Mouse (Mus musculus) neural tube, embryonic 12.5 days (tissue): ENCODE data around the gene Cops4. TPM values are rescaled to one million over a fixed set of nuclear protein-coding genes. Genes with fewer than 3 reads are reported as not detected.

Experiments
- ATAC-seq: fragments of 200-750 bp; cut with Nextera tagmentation; 2 replicates; pipeline ENCODE4 v1.8.0; 2017; ENCODE audit warnings: low read depth, mild to moderate bottlenecking, moderate TSS enrichment, moderate library complexity; ENCODE audit not compliant: low FRiP score
- H3K27ac ChIP-seq: fragments of 300-500 bp; sonication (generic); 2 replicates; pipeline ENCODE4 v1.5.1; 2016
- H3K27me3 ChIP-seq: fragments of 300-500 bp; sonication (generic); replicated peaks from 2 replicates; pipeline ENCODE4 v1.6.1; 2016; ENCODE audit warnings: mild to moderate bottlenecking
- H3K36me3 ChIP-seq: fragments of 300-500 bp; sonication (generic); 2 replicates; pipeline ENCODE4 v1.6.1; 2016; ENCODE audit warnings: mild to moderate bottlenecking
- H3K4me1 ChIP-seq: fragments of 300-500 bp; sonication (generic); 2 replicates; pipeline ENCODE4 v1.6.1; 2016
- H3K4me2 ChIP-seq: fragments of 300-500 bp; sonication (generic); replicated peaks from 2 replicates; pipeline ENCODE4 v1.6.1; 2016; ENCODE audit warnings: mild to moderate bottlenecking
- H3K4me3 ChIP-seq: fragments of 300-500 bp; sonication (generic); 2 replicates; pipeline ENCODE4 v1.5.1; 2016
- H3K9ac ChIP-seq: fragments of 300-500 bp; sonication (generic); 2 replicates; pipeline ENCODE4 v1.6.1; 2016; ENCODE audit warnings: mild to moderate bottlenecking
- H3K9me3 ChIP-seq: fragments of 300-500 bp; sonication (generic); 2 replicates; pipeline ENCODE4 v1.6.1; 2016; ENCODE audit warnings: mild to moderate bottlenecking
- WGBS: fragments of 180-500 bp; shearing (Covaris S2); methylation state at CpG from one replicate; pipeline ENCODE4 v1.1.7; 2016; 5-methylcytosine and 5-hydroxymethylcytosine counted together
- polyA plus RNA-seq: library from polyadenylated mRNA; unstranded; fragments of >200 nt; fragmentation: Nextera tagmentation; extraction: Ambion mirVana; gene quantifications from 2 replicates; pipeline ENCODE4 v1.2.1, GENCODE M21; 2016

Cops4 gene
- polyA plus RNA-seq, 1 experiment from 2014 or later, result 197 TPM

DNA sequence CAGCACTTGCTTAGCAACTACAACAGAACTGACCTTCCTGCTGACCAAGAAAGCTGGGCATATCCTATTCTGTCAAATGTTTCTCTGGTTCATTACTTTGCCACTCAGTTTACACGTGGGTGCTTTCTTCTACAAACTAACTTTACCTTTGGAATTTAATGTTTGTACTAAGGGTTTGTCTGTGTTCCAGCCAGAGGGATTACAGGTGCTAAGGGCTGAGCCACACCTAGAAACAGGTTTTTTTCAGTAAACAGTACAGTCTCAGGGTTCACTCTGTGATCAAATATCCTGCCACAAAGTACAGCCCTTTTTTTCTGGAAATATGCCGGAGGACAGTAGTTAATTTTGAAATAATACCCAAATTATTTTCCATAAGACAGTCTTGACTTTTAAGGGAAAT is 30.1 kb downstream of the Cops4 start:
- 96% methylated on average over 2 of the region's 2 CpGs for WGBS
- no peak for ATAC-seq

DNA sequence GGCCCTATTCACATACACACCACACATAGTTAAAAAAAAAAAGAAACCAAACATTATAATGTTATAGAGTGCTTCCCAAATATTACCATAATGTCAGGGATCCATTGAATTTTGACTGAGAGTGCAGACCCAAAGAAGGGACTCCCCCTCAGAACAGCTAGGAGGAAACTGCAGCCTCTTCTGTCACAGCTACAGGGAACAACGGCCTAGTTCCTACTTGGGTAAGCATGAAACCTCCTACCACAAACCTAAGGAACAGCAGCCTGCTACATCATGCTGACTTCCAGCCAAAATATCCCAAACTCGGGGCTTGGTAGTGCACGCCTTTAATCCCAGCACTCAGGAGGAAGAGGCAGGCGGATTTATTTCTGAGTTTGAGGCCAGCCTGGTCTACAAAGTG is 31.2 kb downstream of the Cops4 start:
- 96% methylated on average over 4 of the region's 4 CpGs for WGBS
- H3K9me3 ChIP-seq, result no peaks in the 10 kb centered on the region
- H3K27me3 ChIP-seq, result no peaks in the 10 kb centered on the region
- no peak overlapping the region for H3K27ac ChIP-seq
- H3K36me3 ChIP-seq, result peaks cover 54% of the 10 kb centered on the region
- no peak overlapping the region for H3K9ac ChIP-seq
- H3K4me2 ChIP-seq, result no peak overlapping the region
- H3K4me1 ChIP-seq, result no peaks in the 10 kb centered on the region
- ATAC-seq, result no peak
- no peak overlapping the region for H3K4me3 ChIP-seq

More for the DNA sequence above, 30.1 kb downstream of the Cops4 start:
- no peak overlapping the region for H3K4me2 ChIP-seq
- peaks cover 63% of the 10 kb centered on the region for H3K36me3 ChIP-seq
- no peak overlapping the region for H3K9ac ChIP-seq
- no peaks in the 10 kb centered on the region for H3K27me3 ChIP-seq
- no peaks in the 10 kb centered on the region for H3K9me3 ChIP-seq
- H3K4me3 ChIP-seq, result no peak overlapping the region
- no peak overlapping the region for H3K27ac ChIP-seq
- no peaks in the 10 kb centered on the region for H3K4me1 ChIP-seq

DNA sequence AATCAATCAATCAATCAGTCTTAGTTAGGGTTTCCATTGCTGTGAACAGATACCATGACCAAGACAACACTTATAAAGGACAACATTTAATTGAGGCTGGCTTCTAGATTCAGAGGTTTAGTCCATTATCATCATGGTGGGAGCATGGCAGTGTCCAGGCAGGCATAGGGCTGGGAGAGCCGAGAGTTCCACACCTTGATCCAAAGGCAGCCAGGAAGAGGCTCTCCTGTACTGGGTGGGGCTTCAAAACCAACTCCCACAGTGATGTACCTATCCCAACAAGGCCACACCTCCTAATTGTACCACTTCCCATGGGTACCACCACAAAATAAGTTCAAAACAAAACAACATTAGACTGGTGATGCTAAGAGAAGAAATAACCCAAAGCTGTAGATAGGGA is 32.0 kb downstream of the Cops4 start:
- ATAC-seq, result no peak
- Histone ChIP-seq H3K4me2 (no peak overlapping the region), H3K36me3 (peaks cover 46% of the 10 kb centered on the region)

DNA sequence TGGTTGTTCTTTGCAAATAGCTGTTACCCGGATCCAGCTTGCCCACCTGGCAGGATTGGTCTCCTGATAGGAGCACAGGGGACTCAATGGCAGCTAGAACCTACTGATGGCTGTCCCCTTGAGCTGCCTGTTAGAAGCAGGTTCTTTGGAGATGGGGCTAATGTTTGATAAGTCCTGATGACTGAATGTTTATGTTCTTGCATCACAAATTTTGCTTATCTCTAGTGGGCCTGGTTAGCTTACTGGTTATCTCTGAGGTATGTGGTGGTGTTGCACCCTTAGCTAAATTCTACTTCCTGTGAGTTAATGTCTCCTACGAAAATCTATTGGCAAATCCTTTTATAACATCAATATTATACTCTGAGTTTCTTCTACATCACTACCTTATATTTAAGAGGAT is 33.8 kb downstream of the Cops4 start:
- Histone ChIP-seq H3K27ac (no peak overlapping the region), H3K4me3 (no peak overlapping the region), H3K4me1 (no peaks in the 10 kb centered on the region), H3K36me3 (peaks cover 31% of the 10 kb centered on the region), H3K9ac (no peak overlapping the region), H3K27me3 (no peaks in the 10 kb centered on the region), H3K9me3 (no peaks in the 10 kb centered on the region), H3K4me2 (no peak overlapping the region)
- ATAC-seq, result no peak
- WGBS, result 67% methylated on average over 2 of the region's 2 CpGs

More for the DNA sequence above, 32.0 kb downstream of the Cops4 start:
- H3K27ac ChIP-seq, result no peak overlapping the region
- H3K4me3 ChIP-seq, result no peak overlapping the region
- H3K4me1 ChIP-seq, result no peaks in the 10 kb centered on the region
- no peaks in the 10 kb centered on the region for H3K9me3 ChIP-seq
- no peaks in the 10 kb centered on the region for H3K27me3 ChIP-seq
- no peak overlapping the region for H3K9ac ChIP-seq
- 97% methylated on average over 1 of the region's 1 CpGs for WGBS

GRCm38 (mm10) chr5:100553426-100553825 is 35.3 kb downstream of the Cops4 start:
- Histone ChIP-seq H3K4me3 (no peak overlapping the region), H3K27me3 (no peaks in the 10 kb centered on the region)
- 78% methylated on average over 8 of the region's 8 CpGs for WGBS

DNA sequence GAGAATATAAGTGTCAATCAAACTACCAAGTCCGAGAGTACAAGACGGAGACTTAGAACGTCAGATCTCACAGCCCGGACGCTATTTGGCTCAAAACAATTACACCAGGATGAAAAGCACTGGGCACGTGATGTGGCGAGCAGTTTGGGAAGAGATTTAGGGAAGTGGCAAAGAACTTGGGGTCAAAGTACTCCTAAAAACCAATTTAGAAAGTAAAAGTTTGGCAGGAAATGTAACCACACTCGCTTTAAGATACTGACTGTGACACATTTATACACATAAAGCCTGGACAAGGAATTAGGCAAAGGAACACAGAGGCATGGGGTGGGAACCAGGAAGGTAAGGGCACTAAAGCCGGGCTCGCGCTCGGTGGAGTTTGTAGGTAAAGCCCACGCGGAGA is 38.9 kb downstream of the Cops4 start:
- H3K4me3 ChIP-seq, result no peak overlapping the region
- no peaks in the 10 kb centered on the region for H3K9me3 ChIP-seq
- no peak overlapping the region for H3K9ac ChIP-seq
- H3K4me1 ChIP-seq, result no peaks in the 10 kb centered on the region
- H3K36me3 ChIP-seq, result no peaks in the 10 kb centered on the region
- no peak overlapping the region for H3K27ac ChIP-seq
- no peaks in the 10 kb centered on the region for H3K27me3 ChIP-seq
- WGBS, result 89% methylated on average over 14 of the region's 14 CpGs
- no peak overlapping the region for H3K4me2 ChIP-seq
- ATAC-seq, result no peak

More at GRCm38 (mm10) chr5:100553426-100553825, 35.3 kb downstream of the Cops4 start:
- H3K36me3 ChIP-seq, result peaks cover 16% of the 10 kb centered on the region
- H3K4me1 ChIP-seq, result no peaks in the 10 kb centered on the region
- no peaks in the 10 kb centered on the region for H3K9me3 ChIP-seq
- H3K9ac ChIP-seq, result no peak overlapping the region
- no peak overlapping the region for H3K4me2 ChIP-seq
- no peak overlapping the region for H3K27ac ChIP-seq
- no peak for ATAC-seq

GRCm38 (mm10) chr5:100557537-100557936 is 39.4 kb downstream of the Cops4 start:
- Histone ChIP-seq H3K36me3 (no peaks in the 10 kb centered on the region), H3K4me2 (no peak overlapping the region), H3K27ac (no peak overlapping the region), H3K9me3 (no peaks in the 10 kb centered on the region), H3K4me1 (no peaks in the 10 kb centered on the region), H3K27me3 (no peaks in the 10 kb centered on the region), H3K9ac (no peak overlapping the region), H3K4me3 (no peak overlapping the region)
- no peak for ATAC-seq
- WGBS, result 81% methylated on average over 9 of the region's 9 CpGs

GRCm38 (mm10) chr5:100558783-100559182 is 40.7 kb downstream of the Cops4 start:
- WGBS, result 91% methylated on average over 3 of the region's 3 CpGs
- Histone ChIP-seq H3K9me3 (no peaks in the 10 kb centered on the region), H3K36me3 (no peaks in the 10 kb centered on the region), H3K4me3 (no peak overlapping the region), H3K27me3 (no peaks in the 10 kb centered on the region), H3K4me2 (no peak overlapping the region), H3K9ac (no peak overlapping the region), H3K27ac (no peak overlapping the region), H3K4me1 (no peaks in the 10 kb centered on the region)
- ATAC-seq, result no peak

DNA sequence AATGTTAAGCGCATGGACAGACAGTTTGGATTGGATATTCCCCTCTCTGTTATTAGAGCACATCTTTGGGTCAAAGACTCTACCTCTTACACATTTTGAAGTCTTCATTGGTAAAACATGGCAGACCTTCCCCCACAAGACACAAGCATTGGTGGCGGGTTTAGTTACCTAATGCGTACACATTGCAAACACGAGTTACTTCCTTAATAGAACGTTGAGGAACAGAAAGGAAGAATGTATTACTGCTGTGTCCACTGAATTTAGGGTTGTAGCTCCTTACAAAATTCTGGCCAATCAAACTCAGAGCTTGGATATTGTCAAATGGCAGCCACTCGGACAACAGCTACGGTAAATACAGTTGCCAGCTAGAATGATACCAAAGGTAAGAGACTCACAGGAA is 41.2 kb downstream of the Cops4 start:
- WGBS, result 95% methylated on average over 7 of the region's 7 CpGs
- no peak for ATAC-seq
- Histone ChIP-seq H3K27ac (no peak overlapping the region), H3K9ac (no peak overlapping the region), H3K4me2 (no peak overlapping the region), H3K4me3 (no peak overlapping the region), H3K27me3 (no peaks in the 10 kb centered on the region), H3K36me3 (no peaks in the 10 kb centered on the region), H3K4me1 (no peaks in the 10 kb centered on the region), H3K9me3 (no peaks in the 10 kb centered on the region)

GRCm38 (mm10) chr5:100562702-100563101 is 44.6 kb downstream of the Cops4 start:
- no peak for ATAC-seq
- no peaks in the 10 kb centered on the region for H3K9me3 ChIP-seq
- H3K4me2 ChIP-seq, result no peak overlapping the region
- WGBS, result 85% methylated on average over 9 of the region's 9 CpGs
- H3K9ac ChIP-seq, result no peak overlapping the region
- H3K27ac ChIP-seq, result no peak overlapping the region
- H3K4me3 ChIP-seq, result no peak overlapping the region
- no peaks in the 10 kb centered on the region for H3K27me3 ChIP-seq
- H3K4me1 ChIP-seq, result no peaks in the 10 kb centered on the region
- H3K36me3 ChIP-seq, result no peaks in the 10 kb centered on the region

- H3K9ac ChIP-seq, result no peak overlapping the region
- no peak overlapping the region for H3K4me3 ChIP-seq
- H3K9me3 ChIP-seq, result no peaks in the 10 kb centered on the region
- H3K27me3 ChIP-seq, result no peaks in the 10 kb centered on the region
- H3K36me3 ChIP-seq, result no peaks in the 10 kb centered on the region
- WGBS, result 69% methylated on average over 2 of the region's 2 CpGs
- no peak overlapping the region for H3K27ac ChIP-seq
- H3K4me1 ChIP-seq, result no peaks in the 10 kb centered on the region
- no peak for ATAC-seq
- H3K4me2 ChIP-seq, result no peak overlapping the region
Observed at GRCm38 (mm10) chr5:100566798-100567197, 48.7 kb downstream of the Cops4 start.

GRCm38 (mm10) chr5:100567258-100568032 is 49.3 kb downstream of the Cops4 start:
- 87% methylated on average over 13 of the region's 13 CpGs for WGBS
- Histone ChIP-seq H3K9ac (no peak overlapping the region), H3K9me3 (no peaks in the 10 kb centered on the region), H3K4me1 (no peaks in the 10 kb centered on the region), H3K4me2 (no peak overlapping the region), H3K27ac (no peak overlapping the region), H3K27me3 (no peaks in the 10 kb centered on the region), H3K36me3 (no peaks in the 10 kb centered on the region), H3K4me3 (no peak overlapping the region)
- ATAC-seq, result no peak

- Histone ChIP-seq H3K4me2 (no peak overlapping the region), H3K4me1 (no peaks in the 10 kb centered on the region), H3K36me3 (no peaks in the 10 kb centered on the region), H3K9ac (no peak overlapping the region), H3K27ac (no peak overlapping the region), H3K9me3 (no peaks in the 10 kb centered on the region), H3K4me3 (no peak overlapping the region), H3K27me3 (no peaks in the 10 kb centered on the region)
- 87% methylated on average over 8 of the region's 8 CpGs for WGBS
- no peak for ATAC-seq
Observed at GRCm38 (mm10) chr5:100568177-100568576, 50.1 kb downstream of the Cops4 start.
